In the genomic region with DNA sequence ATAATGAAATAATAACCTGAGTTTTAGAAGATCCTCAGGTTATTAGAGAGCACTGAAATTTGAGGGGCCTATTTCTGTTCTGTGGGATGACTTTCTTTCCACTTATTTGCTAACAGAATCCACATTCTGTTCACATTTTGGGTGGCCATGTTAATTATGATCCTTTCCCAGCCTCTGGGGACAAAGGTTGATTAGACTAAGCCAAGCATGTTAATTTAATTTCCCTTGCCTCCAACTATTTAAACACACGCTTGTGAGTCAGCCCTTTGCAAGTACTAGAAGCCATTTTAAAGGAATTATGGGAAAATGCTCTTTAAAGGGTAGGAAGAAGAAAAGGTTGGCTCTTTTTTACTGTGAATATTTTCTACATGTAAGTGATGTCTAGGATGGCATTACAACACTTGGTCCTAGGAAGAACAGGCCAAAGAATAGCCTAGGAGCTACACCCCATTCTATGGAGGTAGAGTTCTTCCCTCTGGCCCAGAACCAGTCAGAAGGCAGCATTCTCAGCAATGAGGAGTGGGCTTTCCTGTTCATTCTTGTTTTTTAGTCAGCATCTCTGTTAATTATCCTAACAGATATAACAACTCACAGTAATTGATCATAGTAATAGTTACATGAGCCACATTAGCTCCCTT, we compare ENCODE assay signal across 27 mouse cellular contexts.
DNase-seq lines count a peak whose midpoint lies in the region; ATAC-seq and TF ChIP-seq lines count a peak whose summit lies in the region.
"Had no signal": no experiment of that assay in that cellular context is flagged by ENCODE, and none has a peak within 500 bp of the region (broad histone marks: within the 10 kb centered on the region; RNA-seq: fewer than 3 reads in every experiment).

No protein-coding gene starts in this region.

- TF ChIP-seq CTCF in midbrain, postnatal 0 days (IDR thresholded peaks at IDR 0.05): no peak

- no peaks in the 10 kb centered on the region for H3K36me3 ChIP-seq in forebrain, embryonic 11.5 days (ENCODE audit: control insufficient read depth, insufficient read depth, low read length)
- H3K36me3 ChIP-seq in forebrain, embryonic 16.5 days (ENCODE audit: control insufficient read depth, insufficient read depth): no peaks in the 10 kb centered on the region
- H3K36me3 ChIP-seq in midbrain, postnatal 0 days (ENCODE audit: insufficient read depth, low read length): no peaks in the 10 kb centered on the region
- H3K36me3 ChIP-seq in midbrain, embryonic 13.5 days: no peaks in the 10 kb centered on the region
- H3K36me3 ChIP-seq: embryonic facial prominence, embryonic 12.5 days; heart, embryonic 13.5 days; hindbrain, embryonic 10.5 days; intestine, embryonic 15.5 days; liver, embryonic 12.5 days; midbrain, embryonic 12.5 days; neural tube, embryonic 15.5 days had no signal

- no peak overlapping the region for H3K4me3 ChIP-seq in forebrain, embryonic 11.5 days (ENCODE audit: low read depth, low read length)
- H3K4me3 ChIP-seq in forebrain, embryonic 16.5 days (replicated peaks; ENCODE audit: low read length): no peak overlapping the region
- no peak overlapping the region for H3K4me3 ChIP-seq in midbrain, postnatal 0 days (ENCODE audit: low read depth, low read length)
- no peak overlapping the region for H3K4me3 ChIP-seq in midbrain, embryonic 13.5 days (replicated peaks)
- H3K4me3 ChIP-seq: embryonic facial prominence, embryonic 12.5 days; heart, adult 2 months; heart, embryonic 13.5 days; hindbrain, embryonic 10.5 days; intestine, embryonic 15.5 days; liver, embryonic 12.5 days; midbrain, embryonic 12.5 days; neural tube, embryonic 15.5 days had no signal

- H3K27me3 ChIP-seq in forebrain, embryonic 11.5 days (ENCODE audit: control insufficient read depth, insufficient read depth, low read length): no peaks in the 10 kb centered on the region
- H3K27me3 ChIP-seq in forebrain, embryonic 16.5 days (replicated peaks; ENCODE audit: control insufficient read depth, insufficient read depth, low read length): no peaks in the 10 kb centered on the region
- no peaks in the 10 kb centered on the region for H3K27me3 ChIP-seq in midbrain, postnatal 0 days (ENCODE audit: insufficient read depth, low read length)
- no peaks in the 10 kb centered on the region for H3K27me3 ChIP-seq in midbrain, embryonic 13.5 days
- H3K27me3 ChIP-seq: embryonic facial prominence, embryonic 12.5 days; heart, embryonic 13.5 days; intestine, embryonic 15.5 days; liver, embryonic 12.5 days; midbrain, embryonic 12.5 days; neural tube, embryonic 15.5 days had no signal

- no peak for DNase-seq in forebrain, embryonic 11.5 days (ENCODE audit: low spot score)
- DNase-seq in midbrain, postnatal 0 days (ENCODE audit: low spot score): peak; percentile 35
- DNase-seq in retina, embryonic 14.5 days (ENCODE audit: low spot score): peak; percentile 74
- no peak for DNase-seq in left cerebral cortex, adult 8-10 months (ENCODE audit: low spot score in 2 of 2)
- no peak for DNase-seq in frontal cortex, postnatal 36 days (ENCODE audit: low spot score in 2 of 2)
- DNase-seq: adrenal gland, postnatal 25 days; cerebellum, adult 18-20 months; cerebellum, postnatal 10 days; heart, adult 2 months; heart, postnatal 14 days; kidney, adult 2 months; kidney, postnatal 36 days; left cerebral cortex, postnatal 4 days; liver, postnatal 0 days; lung, postnatal 36 days; thymus, adult 2 months; thymus, postnatal 36 days had no signal

- no peak overlapping the region for H3K4me2 ChIP-seq in forebrain, embryonic 11.5 days (ENCODE audit: low read depth, low read length, severe bottlenecking)
- no peak overlapping the region for H3K4me2 ChIP-seq in forebrain, embryonic 16.5 days (ENCODE audit: low read length)
- H3K4me2 ChIP-seq in midbrain, postnatal 0 days (ENCODE audit: low read depth, low read length, poor library complexity, severe bottlenecking): no peak overlapping the region
- H3K4me2 ChIP-seq in midbrain, embryonic 13.5 days (replicated peaks): no peak overlapping the region
- H3K4me2 ChIP-seq: embryonic facial prominence, embryonic 12.5 days; heart, embryonic 13.5 days; intestine, embryonic 15.5 days; liver, embryonic 12.5 days; midbrain, embryonic 12.5 days; neural tube, embryonic 15.5 days had no signal

- H3K4me1 ChIP-seq in forebrain, embryonic 11.5 days (replicated peaks; ENCODE audit: control insufficient read depth, insufficient read depth, low read length): no peaks in the 10 kb centered on the region
- no peaks in the 10 kb centered on the region for H3K4me1 ChIP-seq in forebrain, embryonic 16.5 days (replicated peaks; ENCODE audit: control insufficient read depth, insufficient read depth, low read length)
- no peaks in the 10 kb centered on the region for H3K4me1 ChIP-seq in midbrain, postnatal 0 days (ENCODE audit: insufficient read depth, low read length)
- H3K4me1 ChIP-seq in midbrain, embryonic 13.5 days (replicated peaks): no peaks in the 10 kb centered on the region
- H3K4me1 ChIP-seq: embryonic facial prominence, embryonic 12.5 days; heart, embryonic 13.5 days; hindbrain, embryonic 10.5 days; intestine, embryonic 15.5 days; liver, embryonic 12.5 days; midbrain, embryonic 12.5 days; neural tube, embryonic 15.5 days had no signal

- H3K9me3 ChIP-seq in forebrain, embryonic 11.5 days (ENCODE audit: control insufficient read depth, low read length): no peaks in the 10 kb centered on the region
- H3K9me3 ChIP-seq in forebrain, embryonic 16.5 days (ENCODE audit: control insufficient read depth, low read length): no peaks in the 10 kb centered on the region
- no peaks in the 10 kb centered on the region for H3K9me3 ChIP-seq in midbrain, postnatal 0 days (ENCODE audit: low read length)
- no peaks in the 10 kb centered on the region for H3K9me3 ChIP-seq in midbrain, embryonic 13.5 days
- H3K9me3 ChIP-seq: embryonic facial prominence, embryonic 12.5 days; heart, embryonic 13.5 days; hindbrain, embryonic 10.5 days; intestine, embryonic 15.5 days; liver, embryonic 12.5 days; midbrain, embryonic 12.5 days; neural tube, embryonic 15.5 days had no signal

- H3K9ac ChIP-seq in forebrain, embryonic 11.5 days (ENCODE audit: low read length): no peak overlapping the region
- H3K9ac ChIP-seq in forebrain, embryonic 16.5 days (replicated peaks; ENCODE audit: low read depth, low read length): no peak overlapping the region
- H3K9ac ChIP-seq in midbrain, postnatal 0 days (replicated peaks; ENCODE audit: low read length, poor library complexity, severe bottlenecking): no peak overlapping the region
- H3K9ac ChIP-seq in midbrain, embryonic 13.5 days (replicated peaks): no peak overlapping the region
- H3K9ac ChIP-seq: embryonic facial prominence, embryonic 12.5 days; heart, embryonic 13.5 days; intestine, embryonic 15.5 days; liver, embryonic 12.5 days; liver, postnatal 0 days; midbrain, embryonic 12.5 days; neural tube, embryonic 15.5 days had no signal

- peak; percentile 90 for ATAC-seq in forebrain, embryonic 11.5 days (replicated peaks; ENCODE audit: low FRiP score)
- ATAC-seq in forebrain, embryonic 16.5 days: no peak
- no peak for ATAC-seq in midbrain, postnatal 0 days (ENCODE audit: low FRiP score)
- ATAC-seq in midbrain, embryonic 13.5 days: no peak
- ATAC-seq: hindbrain, embryonic 16.5 days; intestine, embryonic 15.5 days; liver, embryonic 12.5 days; liver, postnatal 0 days had no signal

- WGBS in forebrain, embryonic 11.5 days: 30% methylated on average over 1 of the region's 1 CpGs
- WGBS in forebrain, embryonic 16.5 days: 9% methylated on average over 1 of the region's 1 CpGs
- 48% methylated on average over 1 of the region's 1 CpGs for WGBS in midbrain, postnatal 0 days
- WGBS in midbrain, embryonic 13.5 days: 53% methylated on average over 1 of the region's 1 CpGs

- H3K27ac ChIP-seq in forebrain, embryonic 11.5 days (ENCODE audit: low read depth, low read length): no peak overlapping the region
- no peak overlapping the region for H3K27ac ChIP-seq in forebrain, embryonic 16.5 days (ENCODE audit: low read length)
- no peak overlapping the region for H3K27ac ChIP-seq in midbrain, postnatal 0 days (ENCODE audit: low read depth, low read length)
- no peak overlapping the region for H3K27ac ChIP-seq in midbrain, embryonic 13.5 days
- H3K27ac ChIP-seq: embryonic facial prominence, embryonic 12.5 days; heart, adult 2 months; heart, embryonic 13.5 days; hindbrain, embryonic 10.5 days; intestine, embryonic 15.5 days; liver, embryonic 12.5 days; midbrain, embryonic 12.5 days; neural tube, embryonic 15.5 days had no signal

Comparison
In these comparisons a context has a peak if more than half of its experiments do, and no peak if none do; other contexts are left out.
1. DNase-seq: peak in midbrain, postnatal 0 days (single experiment) and retina, embryonic 14.5 days (single experiment); none in forebrain, embryonic 11.5 days (single experiment), left cerebral cortex, adult 8-10 months (0 of 2) and frontal cortex, postnatal 36 days (0 of 2).